Mouse (Mus musculus): Measurements from ENCODE around the gene Pcnp. TPM values are rescaled to one million over a fixed set of nuclear protein-coding genes. Genes with fewer than 3 reads are reported as not detected.

The Pcnp gene
- polyA plus RNA-seq, 1 experiment from 2014 or later = 151 TPM

- Histone ChIP-seq H3K27me3 (ENCODE audit: control insufficient read depth, insufficient read depth, low read length) (no peaks in the 10 kb centered on the region), H3K4me1 (ENCODE audit: control insufficient read depth, insufficient read depth, low read length) (no peaks in the 10 kb centered on the region), H3K36me3 (ENCODE audit: control insufficient read depth, insufficient read depth) (peaks cover 28% of the 10 kb centered on the region), H3K4me2 (ENCODE audit: low read depth, low read length) (no peak overlapping the region), H3K27ac (ENCODE audit: low read length) (no peak overlapping the region), H3K9me3 (replicated peaks; ENCODE audit: control insufficient read depth, low read length) (no peaks in the 10 kb centered on the region; the same call in 1 of the 2 replicates), H3K9ac (ENCODE audit: low read length) (no peak overlapping the region), H3K4me3 (ENCODE audit: low read length) (no peak overlapping the region)
- 88% methylated on average over 10 of the region's 10 CpGs for WGBS
- no peak for ATAC-seq (replicated peaks; ENCODE audit: extremely low read depth, insufficient read depth, low FRiP score)
These were observed 16.5 kb downstream of the Pcnp start for GRCm38 (mm10) chr16:56012789-56013743.

GRCm38 (mm10) chr16:56008862-56009261, 20.7 kb downstream of the Pcnp start:
- H3K4me1 ChIP-seq (ENCODE audit: control insufficient read depth, insufficient read depth, low read length) = no peaks in the 10 kb centered on the region
- no peak overlapping the region for H3K9ac ChIP-seq (ENCODE audit: low read length)
- 96% methylated on average over 1 of the region's 1 CpGs for WGBS
- H3K27me3 ChIP-seq (ENCODE audit: control insufficient read depth, insufficient read depth, low read length) = no peaks in the 10 kb centered on the region
- H3K4me2 ChIP-seq (ENCODE audit: low read depth, low read length) = no peak overlapping the region
- H3K27ac ChIP-seq (ENCODE audit: low read length) = no peak overlapping the region
- ATAC-seq (replicated peaks; ENCODE audit: extremely low read depth, insufficient read depth, low FRiP score) = no peak
- peaks cover 33% of the 10 kb centered on the region for H3K36me3 ChIP-seq (ENCODE audit: control insufficient read depth, insufficient read depth)
- no peaks in the 10 kb centered on the region; the same call in 1 of the 2 replicates for H3K9me3 ChIP-seq (replicated peaks; ENCODE audit: control insufficient read depth, low read length)
- no peak overlapping the region for H3K4me3 ChIP-seq (ENCODE audit: low read length)

- Histone ChIP-seq H3K4me1 (ENCODE audit: control insufficient read depth, insufficient read depth, low read length) (no peaks in the 10 kb centered on the region), H3K9ac (ENCODE audit: low read length) (no peak overlapping the region), H3K27me3 (ENCODE audit: control insufficient read depth, insufficient read depth, low read length) (no peaks in the 10 kb centered on the region), H3K36me3 (ENCODE audit: control insufficient read depth, insufficient read depth) (peaks cover 29% of the 10 kb centered on the region), H3K4me3 (ENCODE audit: low read length) (no peak overlapping the region), H3K9me3 (replicated peaks; ENCODE audit: control insufficient read depth, low read length) (no peaks in the 10 kb centered on the region), H3K4me2 (ENCODE audit: low read depth, low read length) (no peak overlapping the region), H3K27ac (ENCODE audit: low read length) (no peak overlapping the region)
- WGBS = 80% methylated on average over 11 of the region's 11 CpGs
- ATAC-seq (replicated peaks; ENCODE audit: extremely low read depth, insufficient read depth, low FRiP score) = no peak
These were observed 22.7 kb downstream of the Pcnp start for GRCm38 (mm10) chr16:56006798-56007197.

- 90% methylated on average over 2 of the region's 2 CpGs for WGBS
- no peak overlapping the region for H3K4me2 ChIP-seq (ENCODE audit: low read depth, low read length)
- H3K36me3 ChIP-seq (ENCODE audit: control insufficient read depth, insufficient read depth) = peaks cover 32% of the 10 kb centered on the region
- H3K9ac ChIP-seq (ENCODE audit: low read length) = no peak overlapping the region
- H3K9me3 ChIP-seq (replicated peaks; ENCODE audit: control insufficient read depth, low read length) = no peaks in the 10 kb centered on the region
- no peaks in the 10 kb centered on the region for H3K4me1 ChIP-seq (ENCODE audit: control insufficient read depth, insufficient read depth, low read length)
- no peak overlapping the region for H3K27ac ChIP-seq (ENCODE audit: low read length)
- ATAC-seq (replicated peaks; ENCODE audit: extremely low read depth, insufficient read depth, low FRiP score) = no peak
- H3K27me3 ChIP-seq (ENCODE audit: control insufficient read depth, insufficient read depth, low read length) = no peaks in the 10 kb centered on the region
- no peak overlapping the region for H3K4me3 ChIP-seq (ENCODE audit: low read length)
These were observed 35.3 kb downstream of the Pcnp start for GRCm38 (mm10) chr16:55994235-55994634.

- no peak for ATAC-seq (replicated peaks; ENCODE audit: extremely low read depth, insufficient read depth, low FRiP score)
- H3K27me3 ChIP-seq (ENCODE audit: control insufficient read depth, insufficient read depth, low read length) = no peaks in the 10 kb centered on the region
- no peaks in the 10 kb centered on the region for H3K9me3 ChIP-seq (replicated peaks; ENCODE audit: control insufficient read depth, low read length)
- no peak overlapping the region for H3K4me2 ChIP-seq (ENCODE audit: low read depth, low read length)
- WGBS = 94% methylated on average over 4 of the region's 4 CpGs
- H3K36me3 ChIP-seq (ENCODE audit: control insufficient read depth, insufficient read depth) = peaks cover 25% of the 10 kb centered on the region
- H3K4me1 ChIP-seq (ENCODE audit: control insufficient read depth, insufficient read depth, low read length) = no peaks in the 10 kb centered on the region
- H3K9ac ChIP-seq (ENCODE audit: low read length) = no peak overlapping the region
- no peak overlapping the region for H3K4me3 ChIP-seq (ENCODE audit: low read length)
- no peak overlapping the region for H3K27ac ChIP-seq (ENCODE audit: low read length)
These were observed 39.2 kb downstream of the Pcnp start for GRCm38 (mm10) chr16:55990311-55990710.

- Histone ChIP-seq H3K27me3 (ENCODE audit: control insufficient read depth, insufficient read depth, low read length) (no peaks in the 10 kb centered on the region), H3K36me3 (ENCODE audit: control insufficient read depth, insufficient read depth) (peaks cover 27% of the 10 kb centered on the region), H3K4me3 (ENCODE audit: low read length) (no peak overlapping the region), H3K4me1 (ENCODE audit: control insufficient read depth, insufficient read depth, low read length) (no peaks in the 10 kb centered on the region), H3K9me3 (replicated peaks; ENCODE audit: control insufficient read depth, low read length) (no peaks in the 10 kb centered on the region), H3K4me2 (ENCODE audit: low read depth, low read length) (no peak overlapping the region), H3K27ac (ENCODE audit: low read length) (no peak overlapping the region), H3K9ac (ENCODE audit: low read length) (no peak overlapping the region)
- no peak for ATAC-seq (replicated peaks; ENCODE audit: extremely low read depth, insufficient read depth, low FRiP score)
- WGBS = 87% methylated on average over 3 of the region's 3 CpGs
These were observed 43.5 kb downstream of the Pcnp start for GRCm38 (mm10) chr16:55986001-55986400.

- Histone ChIP-seq H3K36me3 (ENCODE audit: control insufficient read depth, insufficient read depth) (peaks cover 21% of the 10 kb centered on the region), H3K9me3 (replicated peaks; ENCODE audit: control insufficient read depth, low read length) (no peaks in the 10 kb centered on the region), H3K27me3 (ENCODE audit: control insufficient read depth, insufficient read depth, low read length) (no peaks in the 10 kb centered on the region), H3K9ac (ENCODE audit: low read length) (peak overlapping the region; percentile 91), H3K4me2 (ENCODE audit: low read depth, low read length) (peak overlapping the region; percentile 69), H3K4me3 (ENCODE audit: low read length) (peak overlapping the region; percentile 100), H3K4me1 (ENCODE audit: control insufficient read depth, insufficient read depth, low read length) (peaks cover 16% of the 10 kb centered on the region), H3K27ac (ENCODE audit: low read length) (peak overlapping the region; percentile 91)
- 5% methylated on average over 14 of the region's 14 CpGs for WGBS
- ATAC-seq (replicated peaks; ENCODE audit: extremely low read depth, insufficient read depth, low FRiP score) = no peak
These were observed 54.6 kb downstream of the Pcnp start for GRCm38 (mm10) chr16:55974903-55975285.

- no peaks in the 10 kb centered on the region for H3K9me3 ChIP-seq (replicated peaks; ENCODE audit: control insufficient read depth, low read length)
- WGBS = under 1% methylated on average over 51 of the region's 55 CpGs
- H3K4me3 ChIP-seq (ENCODE audit: low read length) = peak overlapping the region; percentile 100
- no peaks in the 10 kb centered on the region for H3K27me3 ChIP-seq (ENCODE audit: control insufficient read depth, insufficient read depth, low read length)
- peak; percentile 93 for ATAC-seq (replicated peaks; ENCODE audit: extremely low read depth, insufficient read depth, low FRiP score)
- H3K9ac ChIP-seq (ENCODE audit: low read length) = peak overlapping the region; percentile 91
- peak overlapping the region; percentile 91 for H3K27ac ChIP-seq (ENCODE audit: low read length)
- H3K4me1 ChIP-seq (ENCODE audit: control insufficient read depth, insufficient read depth, low read length) = peaks cover 16% of the 10 kb centered on the region
- H3K36me3 ChIP-seq (ENCODE audit: control insufficient read depth, insufficient read depth) = peaks cover 26% of the 10 kb centered on the region
- peak overlapping the region; percentile 69 for H3K4me2 ChIP-seq (ENCODE audit: low read depth, low read length)
These were observed 55.2 kb downstream of the Pcnp start for GRCm38 (mm10) chr16:55974256-55974902.
